Mouse (Mus musculus): Measurements from ENCODE around the gene Vmn2r117. TPM values are rescaled to one million over a fixed set of nuclear protein-coding genes. Genes with fewer than 3 reads are reported as not detected.
"Not testable (repeated sequence)": the region's sequence is repeated elsewhere in the genome, so short reads cannot be mapped to it uniquely, and the experiment has no call there.

Vmn2r117 gene
- polyA plus RNA-seq (2017; shearing (Covaris generic)), result not detected

GRCm38 (mm10) chr17:23479599-23479998 is at the start of gene Vmn2r117:
Vmn2r117 (minus strand) TSS chr17:23479699.
- not testable (repeated sequence) for ATAC-seq

GRCm38 (mm10) chr17:23522941-23523732 is 43.6 kb upstream of the Vmn2r117 start:
- ATAC-seq, result not testable (repeated sequence)

- no peak for ATAC-seq
Measured at GRCm38 (mm10) chr17:23518701-23519423, 39.4 kb upstream of the Vmn2r117 start.

GRCm38 (mm10) chr17:23433150-23433679 is 46.3 kb downstream of the Vmn2r117 start:
- no peak for ATAC-seq

Other genes starting within 250 kb of the Vmn2r117 start
- under 1 TPM in 1 of 2 experiments, not detected in 1; 0.09 TPM for gene Vmn2r114, start 167.2 kb downstream of the Vmn2r117 start, polyA plus RNA-seq (2017; shearing (Covaris generic))
- gene Vmn2r115, start 136.0 kb downstream of the Vmn2r117 start, polyA plus RNA-seq (2017; shearing (Covaris generic)), result not detected
- gene Vmn2r116, start 95.1 kb downstream of the Vmn2r117 start, polyA plus RNA-seq (2017; shearing (Covaris generic)), result not detected
- gene Zfp213, start 84.5 kb upstream of the Vmn2r117 start, polyA plus RNA-seq (2017; shearing (Covaris generic)), result 1 to 10 TPM; 3.4 to 4.3 TPM
- under 1 TPM in 1 of 2 experiments, not detected in 1; 0.38 TPM for gene Zfp13, start 119.8 kb upstream of the Vmn2r117 start, polyA plus RNA-seq (2017; shearing (Covaris generic))
- 1 to 10 TPM; 2.2 to 2.9 TPM for gene Zscan10, start 121.2 kb upstream of the Vmn2r117 start, polyA plus RNA-seq (2017; shearing (Covaris generic))
- gene Mmp25, start 165.6 kb upstream of the Vmn2r117 start, polyA plus RNA-seq (2017; shearing (Covaris generic)), result 1 to 10 TPM in 1 of 2 experiments, under 1 TPM in 1; 0.42 to 1.6 TPM
- under 1 TPM; 0.22 to 0.66 TPM for gene Bicdl2, start 180.8 kb upstream of the Vmn2r117 start, polyA plus RNA-seq (2017; shearing (Covaris generic))
- 10 to 100 TPM; 71.5 to 72.4 TPM for gene Hcfc1r1, start 193.9 kb upstream of the Vmn2r117 start, polyA plus RNA-seq (2017; shearing (Covaris generic))
- 10 to 100 TPM; 26.1 to 43.6 TPM for gene Thoc6, start 194.2 kb upstream of the Vmn2r117 start, polyA plus RNA-seq (2017; shearing (Covaris generic))
- 1 to 10 TPM; 5.3 to 6.2 TPM for gene Tnfrsf12a, start 197.8 kb upstream of the Vmn2r117 start, polyA plus RNA-seq (2017; shearing (Covaris generic))
- gene Cldn6, start 199.6 kb upstream of the Vmn2r117 start, polyA plus RNA-seq (2017; shearing (Covaris generic)), result not detected
- gene Cldn9, start 204.3 kb upstream of the Vmn2r117 start, polyA plus RNA-seq (2017; shearing (Covaris generic)), result not detected
- gene 1520401A03Rik, start 243.1 kb upstream of the Vmn2r117 start, polyA plus RNA-seq (2017; shearing (Covaris generic)), result under 1 TPM; 0.20 to 0.30 TPM
- 10 to 100 TPM; 10.5 to 13.7 TPM for gene Pkmyt1, start 246.6 kb upstream of the Vmn2r117 start, polyA plus RNA-seq (2017; shearing (Covaris generic))

All from CD4-positive, CD25-positive, alpha-beta regulatory T cell, adult 4 months (primary cell).